Mouse (Mus musculus) mouse embryonic stem cell (cell line): ENCODE data around the gene Gm45140.

Source experiments
- in situ Hi-C, 2 experiments: fragments of 300-500 bp; cut with MboI; formaldehyde crosslinking; loops; 1 replicate in 1 of 2; 3 replicates in 1 of 2; pipeline ENCODE4 v1.14.3; 2019 to 2020; ENCODE audit warnings: low sequenced_read_pairs in 2 of 2, low pct_unique_long_range_greater_than_20kb in 1 of 2, mixed read lengths in 1 of 2; ENCODE audit not compliant: unreplicated experiment in 1 of 2

The Gm45140 gene

GRCm38 (mm10) chr6:87835695-87836094 is at the start of gene Gm45140:
Gene Gm45140, minus strand, starts transcription at chr6:87835795.
- in situ Hi-C loops, result no loop called here

DNA sequence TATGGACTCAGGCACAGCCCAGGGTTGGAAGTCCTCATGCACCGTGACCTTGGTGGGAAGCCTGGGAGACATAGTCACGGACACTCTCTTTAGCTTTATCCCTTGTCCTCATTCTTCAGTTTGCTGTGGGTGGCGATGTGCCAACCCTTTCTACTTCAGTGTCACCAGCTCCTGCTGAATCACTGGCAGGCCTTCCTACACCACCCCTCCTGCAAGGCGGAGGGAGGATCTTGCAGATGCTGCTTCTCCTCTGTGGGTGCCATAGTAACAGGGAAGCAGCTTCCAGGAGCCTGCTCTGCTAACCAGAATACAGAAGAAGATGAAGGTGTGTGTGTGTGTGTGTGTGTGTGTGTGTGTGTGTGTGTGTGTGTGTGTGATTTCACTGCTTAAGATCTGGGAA is 47.2 kb upstream of the Gm45140 start:
- in situ Hi-C loops, result no loop called here

- in situ Hi-C loops, result no loop called here
Measured at GRCm38 (mm10) chr6:87882221-87882620, 46.6 kb upstream of the Gm45140 start.

- in situ Hi-C loops, result no loop called here
Measured at GRCm38 (mm10) chr6:87879628-87880027, 44.0 kb upstream of the Gm45140 start.

DNA sequence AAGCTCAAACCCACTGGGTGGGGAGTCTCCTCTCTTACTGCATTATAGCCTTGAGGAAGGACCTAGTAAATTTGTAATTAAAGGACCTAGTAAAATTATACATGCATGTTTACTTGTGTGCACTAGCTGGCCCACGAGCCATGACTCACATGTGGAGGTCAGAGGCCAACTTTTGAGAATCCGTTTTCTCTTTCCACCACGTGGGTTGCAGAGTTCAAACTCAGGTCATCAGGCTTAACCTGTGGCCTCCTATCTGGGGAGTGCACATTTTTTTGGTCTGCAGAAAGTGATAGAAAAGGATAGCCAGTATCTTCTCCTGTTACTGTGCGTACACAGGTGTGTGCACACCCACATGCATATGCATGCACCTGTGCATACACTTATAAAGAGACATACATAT is 43.4 kb upstream of the Gm45140 start:
- in situ Hi-C loops, result no loop called here

- in situ Hi-C loops, result no loop called here
Measured at GRCm38 (mm10) chr6:87876068-87876643, 40.6 kb upstream of the Gm45140 start.

DNA sequence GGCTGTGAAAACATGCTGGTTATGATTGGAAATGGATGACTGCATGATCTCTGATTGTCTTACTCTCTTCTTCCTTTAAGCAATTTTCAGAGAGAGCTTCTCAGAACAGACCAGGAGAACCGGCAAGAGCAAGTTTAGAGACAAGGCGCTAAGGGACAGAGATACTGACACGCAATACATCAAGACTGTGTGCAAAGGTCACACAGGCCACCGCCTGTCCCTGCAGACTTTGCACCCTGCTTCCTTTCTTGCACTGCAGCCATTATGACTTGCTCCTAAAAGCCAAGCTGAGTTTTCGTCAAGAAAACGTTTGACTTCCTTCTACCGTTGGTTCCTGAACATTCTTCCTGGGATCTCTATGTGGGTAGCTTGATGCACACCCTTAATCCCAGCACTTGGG is 40.0 kb upstream of the Gm45140 start:
- in situ Hi-C loops, result no loop called here

GRCm38 (mm10) chr6:87875083-87875482 is 39.5 kb upstream of the Gm45140 start:
- in situ Hi-C loops, result no loop called here

GRCm38 (mm10) chr6:87873963-87874362 is 38.4 kb upstream of the Gm45140 start:
- in situ Hi-C loops, result no loop called here

DNA sequence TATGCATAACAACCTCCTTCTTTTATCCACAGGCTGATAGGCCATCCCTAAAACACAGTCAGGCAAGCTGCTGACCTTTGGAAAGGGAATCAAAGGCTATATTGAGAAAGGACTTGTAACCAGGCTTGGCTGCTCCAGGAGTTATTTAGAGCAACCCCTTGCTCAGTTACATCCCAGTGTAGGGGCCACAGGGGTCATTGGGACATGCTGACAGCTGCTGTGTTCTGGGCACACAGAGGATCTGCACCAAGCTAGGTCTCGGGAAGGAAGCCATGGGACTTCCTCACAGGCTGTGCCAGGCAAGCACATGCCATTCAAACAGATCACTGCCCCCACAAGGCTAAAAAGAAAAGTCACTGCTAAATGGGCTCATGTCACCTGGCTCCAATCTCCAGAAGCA is 37.5 kb upstream of the Gm45140 start:
- in situ Hi-C loops, result no loop called here

GRCm38 (mm10) chr6:87871240-87871639 is 35.6 kb upstream of the Gm45140 start:
- in situ Hi-C loops, result no loop called here

DNA sequence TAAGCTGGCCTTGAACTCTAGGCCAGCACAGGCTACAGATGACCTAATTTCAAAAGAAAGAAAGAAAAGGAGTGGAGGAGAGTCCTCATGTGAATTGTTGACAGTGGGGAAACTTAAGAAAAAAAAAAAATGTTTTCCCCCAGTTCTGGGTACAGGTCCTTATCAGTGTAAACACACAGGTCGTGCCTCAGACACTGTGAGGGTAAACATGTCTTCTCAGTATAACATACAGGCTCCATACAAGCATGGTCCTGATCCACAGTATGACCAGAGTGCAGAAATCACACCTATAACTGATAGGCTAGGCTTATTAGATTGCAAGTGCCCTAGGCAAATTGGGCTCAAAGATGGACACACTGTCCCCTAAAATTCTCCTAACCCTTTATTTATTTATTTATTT is 34.8 kb upstream of the Gm45140 start:
- in situ Hi-C loops, result no loop called here

DNA sequence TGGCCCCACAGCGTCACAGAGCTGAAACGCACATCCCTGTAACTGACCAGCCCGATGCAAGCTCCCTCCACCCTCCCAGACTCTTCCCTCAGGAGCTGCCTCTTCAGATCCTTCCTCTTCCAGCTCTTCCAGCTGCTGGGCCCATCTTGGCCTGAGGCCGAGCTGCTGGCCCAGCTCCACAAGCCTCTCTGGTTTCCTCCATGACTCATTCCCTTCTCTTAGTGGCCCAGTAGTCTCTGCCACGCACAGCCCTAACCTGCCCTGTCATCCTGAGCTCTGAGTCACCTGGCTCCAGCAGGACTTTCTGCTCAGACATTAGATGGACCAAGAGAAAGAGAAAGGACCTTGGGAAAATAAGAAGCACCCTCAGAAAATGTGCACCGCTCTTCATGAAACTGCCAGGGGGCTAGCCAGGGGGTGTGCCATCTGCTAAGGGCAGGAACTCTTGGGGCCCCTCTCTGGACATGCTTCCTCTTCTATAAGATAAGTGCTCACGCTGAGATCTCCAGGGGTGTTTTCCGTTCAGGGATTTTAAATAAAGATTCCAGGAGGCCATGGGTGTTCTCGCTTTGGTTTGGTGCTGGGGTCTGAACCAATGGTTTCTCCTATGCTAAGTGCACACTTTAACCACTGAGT is 33.4 kb upstream of the Gm45140 start:
- in situ Hi-C loops, result no loop called here

- in situ Hi-C loops, result no loop called here
Measured at GRCm38 (mm10) chr6:87867256-87867655, 31.7 kb upstream of the Gm45140 start.

DNA sequence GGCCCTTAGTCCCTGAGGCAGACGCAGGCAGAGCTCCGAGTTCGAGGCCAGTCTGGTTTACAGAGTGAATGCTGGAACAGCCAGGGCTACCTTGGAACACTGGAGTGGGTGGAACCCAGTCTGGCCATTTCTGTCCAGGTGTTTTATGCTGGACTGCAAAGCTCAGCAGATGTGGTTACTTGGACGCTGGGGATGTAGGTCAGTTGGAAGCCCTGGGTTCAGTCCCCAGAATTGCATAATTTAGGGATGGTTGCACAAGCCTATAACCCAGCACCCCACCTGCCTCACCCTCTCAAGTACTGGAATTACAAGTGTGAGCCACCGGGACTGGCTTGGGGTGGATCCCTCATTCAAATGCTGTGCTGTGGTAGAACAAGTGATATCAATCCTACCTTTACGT is 30.6 kb upstream of the Gm45140 start:
- in situ Hi-C loops, result no loop called here

- in situ Hi-C loops, result no loop called here
Measured at GRCm38 (mm10) chr6:87857071-87857470, 21.5 kb upstream of the Gm45140 start.

GRCm38 (mm10) chr6:87853446-87853845 is 17.9 kb upstream of the Gm45140 start:
- in situ Hi-C loops, result no loop called here

DNA sequence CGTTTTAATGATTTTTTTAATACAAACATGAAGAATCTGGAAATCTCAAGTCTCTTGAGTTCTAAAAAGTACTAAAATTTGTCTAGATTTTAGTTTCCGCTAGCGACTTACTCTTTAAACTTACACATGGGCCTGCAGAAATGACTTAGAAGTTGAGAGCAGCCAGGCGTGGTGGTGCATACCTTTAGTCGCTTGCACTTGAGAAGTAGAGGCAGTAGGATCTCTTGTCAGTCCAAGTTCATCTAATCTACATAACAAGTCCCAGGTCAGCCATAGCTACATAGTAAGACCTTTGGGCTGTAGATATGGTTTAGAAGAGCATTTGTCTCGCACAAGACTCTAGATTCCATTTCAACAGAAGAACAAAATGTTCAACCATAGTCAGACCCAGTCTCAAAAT is 16.3 kb upstream of the Gm45140 start:
- in situ Hi-C loops, result no loop called here

DNA sequence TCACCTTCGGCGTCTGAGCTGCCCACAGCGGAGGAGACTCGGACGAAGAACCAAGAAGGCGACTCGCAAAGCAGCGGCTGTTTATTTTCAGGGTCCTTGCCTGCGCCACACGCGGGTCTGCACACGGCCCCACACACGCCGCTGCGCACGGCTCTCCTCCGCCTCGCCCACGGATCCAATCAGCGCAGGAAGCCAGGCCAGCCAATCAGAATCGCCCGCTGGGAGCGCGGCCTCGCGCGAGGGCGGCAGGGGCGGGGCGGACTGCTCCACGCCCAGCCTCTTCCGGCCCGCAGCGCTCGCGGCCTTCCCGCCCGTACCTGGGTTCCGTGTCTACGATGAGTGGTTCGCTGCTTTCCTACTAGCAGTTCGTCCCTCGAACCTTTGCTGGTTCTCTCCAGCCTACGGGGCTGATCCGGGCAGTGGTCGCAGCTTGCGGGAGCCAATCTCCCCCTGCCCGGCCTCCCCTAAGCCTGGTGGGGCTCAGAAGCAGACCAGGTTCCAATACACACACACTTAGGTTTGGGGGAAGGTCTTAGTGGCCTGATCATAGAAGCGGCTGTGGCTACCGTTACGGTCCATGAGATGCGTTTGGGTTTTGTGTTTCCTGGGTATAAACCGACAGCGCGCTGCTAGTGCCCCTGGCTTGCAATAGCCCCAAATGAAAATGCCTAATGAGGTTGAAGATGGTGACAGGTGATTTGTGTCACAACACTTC is 15.5 kb upstream of the Gm45140 start, which contains the start of gene Cnbp:
Gene Cnbp, minus strand, starts transcription at position 207 of the 715 bp plus-strand sequence.
- in situ Hi-C loops, result no loop called here
